Mouse (Mus musculus) cerebellum, postnatal 25 days (tissue): Measurements from ENCODE around the gene Nav3.

ENCODE experiments used
- DNase-seq, 2 experiments: peaks; one replicate each; pipeline ENCODE4 v3.0.0; 2021; ENCODE audit warnings: mixed read lengths in 2 of 2

The Nav3 gene

DNA sequence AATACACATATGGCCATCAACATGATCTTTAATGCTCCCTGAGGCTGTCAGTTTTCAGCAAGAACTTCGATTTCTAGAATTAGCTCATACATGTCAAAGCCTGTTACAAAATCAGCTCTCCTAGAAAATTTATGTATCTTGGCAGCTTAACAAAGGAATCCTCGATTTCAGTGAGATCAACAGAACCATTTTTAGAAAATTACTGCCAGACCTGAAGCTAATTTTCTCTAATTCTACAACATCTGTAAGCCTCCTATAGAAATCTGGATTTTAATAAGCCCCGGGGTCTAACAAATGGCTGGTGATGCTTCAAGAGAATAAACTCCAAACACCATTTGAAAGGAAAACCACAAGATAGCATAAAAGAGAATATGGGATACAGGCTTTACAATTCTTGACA is 659.0 kb downstream of the Nav3 start:
- DNase-seq = no peak

- no peak for DNase-seq
Observed at GRCm38 (mm10) chr10:109793491-109793890, 662.5 kb downstream of the Nav3 start.

GRCm38 (mm10) chr10:109788728-109789127 is 667.3 kb downstream of the Nav3 start:
- DNase-seq = no peak

- no peak for DNase-seq
Observed at GRCm38 (mm10) chr10:109779109-109779508, 676.9 kb downstream of the Nav3 start.

DNA sequence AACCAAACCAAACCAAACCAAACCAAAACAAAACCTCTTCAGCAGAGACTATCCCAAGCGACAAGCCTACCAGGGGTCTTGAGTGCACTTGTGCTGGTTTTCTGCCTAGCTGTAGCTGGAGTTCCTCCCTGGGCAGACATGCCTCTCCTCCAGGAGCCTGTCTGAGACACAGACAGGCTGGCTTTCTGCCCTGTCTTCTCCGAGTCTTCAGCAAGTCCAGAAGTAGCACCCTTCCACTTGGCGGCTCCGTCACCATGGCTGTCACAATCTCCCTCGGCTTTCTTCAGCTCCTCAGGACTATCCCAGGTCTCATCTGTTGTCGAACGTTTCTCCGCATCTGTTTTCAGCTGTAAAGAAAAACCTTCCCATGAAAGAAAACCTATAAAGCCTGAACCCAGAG is 686.9 kb downstream of the Nav3 start:
- DNase-seq = no peak

- DNase-seq = peak; percentile 69 to 86
Observed at GRCm38 (mm10) chr10:109765650-109766049, 690.4 kb downstream of the Nav3 start.

GRCm38 (mm10) chr10:109764412-109765101 is 691.4 kb downstream of the Nav3 start:
- peak in 1 of 2 experiments; percentile 29 for DNase-seq

DNA sequence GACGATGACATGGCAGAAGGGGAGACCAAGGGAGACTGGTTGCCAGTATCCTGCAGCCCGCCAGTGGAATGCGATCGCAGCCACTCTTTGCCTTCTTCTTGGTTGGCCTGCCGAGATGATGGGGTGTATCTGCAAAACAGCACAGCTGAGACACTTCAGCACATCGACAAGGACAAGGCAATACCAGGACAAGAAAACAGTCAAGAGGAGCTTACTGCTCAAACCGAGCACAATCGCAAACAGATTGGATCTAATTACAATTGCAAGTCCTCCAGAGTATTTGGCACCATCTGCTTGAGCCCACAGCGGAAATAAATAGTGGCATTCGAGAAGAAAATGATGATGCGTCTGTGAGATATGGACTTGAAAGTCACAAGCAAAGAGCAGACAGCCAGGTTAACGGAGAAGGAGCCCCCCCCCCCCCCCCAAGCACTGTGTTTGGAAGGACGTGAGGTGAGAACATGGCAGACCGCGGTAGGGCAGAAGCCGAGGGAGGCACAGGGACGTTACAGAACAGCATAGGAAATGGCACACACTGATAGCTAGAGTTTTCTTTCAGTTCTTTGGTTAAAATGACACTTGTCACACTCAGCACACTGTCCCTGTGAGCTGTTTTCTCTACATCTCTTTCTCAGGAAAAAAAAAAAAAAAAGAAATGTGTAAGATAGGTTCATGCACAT is 696.9 kb downstream of the Nav3 start:
- DNase-seq = peak; percentile 66 to 74

DNA sequence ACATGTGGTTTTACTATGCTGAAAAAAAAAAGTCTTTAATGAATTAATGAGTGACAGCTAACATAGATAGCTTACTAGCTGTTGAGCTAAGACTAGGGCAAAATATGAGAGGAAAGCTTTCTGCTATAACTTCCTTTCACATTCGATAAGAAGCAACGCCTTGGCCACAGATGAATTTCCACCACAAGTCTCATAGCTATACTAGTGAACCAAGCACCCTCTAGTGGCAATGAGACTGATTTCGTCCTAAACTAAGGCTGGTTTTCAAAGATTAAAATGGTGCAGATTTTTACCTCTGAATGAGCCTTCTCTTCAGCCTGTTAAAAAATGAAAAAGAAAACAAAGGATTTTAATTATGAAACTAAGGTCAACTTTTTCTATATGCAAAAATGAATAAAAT is 709.1 kb downstream of the Nav3 start:
- DNase-seq = peak in 1 of 2 experiments; percentile 61

GRCm38 (mm10) chr10:109741664-109742063 is 714.3 kb downstream of the Nav3 start:
- peak; percentile 96 to 97 for DNase-seq

GRCm38 (mm10) chr10:109740326-109740725 is 715.7 kb downstream of the Nav3 start:
- DNase-seq = peak; percentile 59 to 64

GRCm38 (mm10) chr10:109723646-109724045 is 732.4 kb downstream of the Nav3 start:
- DNase-seq = no peak

DNA sequence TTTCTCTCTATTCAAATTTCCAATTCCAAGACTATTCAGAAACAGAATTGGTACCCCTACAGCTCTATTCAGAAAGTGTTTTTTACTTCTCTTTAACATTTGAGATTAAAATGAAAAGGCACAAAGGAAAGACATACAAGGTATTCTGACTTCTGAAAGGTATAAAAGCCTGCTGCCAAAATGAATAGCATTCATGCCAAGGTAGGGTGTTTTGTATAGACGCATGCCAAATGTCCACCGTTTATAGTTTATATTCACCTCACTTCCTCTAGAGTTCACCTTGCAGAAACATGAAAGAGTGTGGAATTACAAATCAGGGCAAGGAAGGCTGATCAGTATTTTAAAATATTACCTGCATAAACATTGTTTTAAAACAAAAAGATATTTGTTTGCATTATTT is 737.2 kb downstream of the Nav3 start:
- peak in 1 of 2 experiments; percentile 41 for DNase-seq

GRCm38 (mm10) chr10:109718390-109718789 is 737.6 kb downstream of the Nav3 start:
- DNase-seq = no peak

- peak; percentile 50 to 76 for DNase-seq
Observed at GRCm38 (mm10) chr10:109713001-109713400, 743.0 kb downstream of the Nav3 start.

GRCm38 (mm10) chr10:109699771-109700335 is 756.2 kb downstream of the Nav3 start:
- peak in 1 of 2 experiments; percentile 19 for DNase-seq

DNA sequence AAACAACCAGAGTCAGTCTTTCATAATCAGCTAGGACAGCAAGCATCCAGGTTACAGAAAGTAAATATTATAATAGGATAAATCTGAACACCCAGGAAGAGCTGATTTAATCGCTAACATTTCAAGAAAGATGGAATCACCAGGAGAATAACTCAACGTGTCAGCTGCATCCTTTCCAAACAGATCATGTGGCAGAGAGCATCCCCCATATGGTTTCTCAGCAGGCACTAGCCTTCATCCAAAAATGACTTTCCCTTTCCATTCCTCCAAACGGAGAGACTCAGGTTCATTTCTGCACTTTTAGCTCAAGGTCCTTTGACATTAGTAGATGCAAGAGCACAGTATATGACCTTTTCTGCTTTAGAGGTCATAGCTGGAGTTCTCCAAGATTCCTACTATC is 765.4 kb downstream of the Nav3 start:
- peak; percentile 88 to 89 for DNase-seq

DNA sequence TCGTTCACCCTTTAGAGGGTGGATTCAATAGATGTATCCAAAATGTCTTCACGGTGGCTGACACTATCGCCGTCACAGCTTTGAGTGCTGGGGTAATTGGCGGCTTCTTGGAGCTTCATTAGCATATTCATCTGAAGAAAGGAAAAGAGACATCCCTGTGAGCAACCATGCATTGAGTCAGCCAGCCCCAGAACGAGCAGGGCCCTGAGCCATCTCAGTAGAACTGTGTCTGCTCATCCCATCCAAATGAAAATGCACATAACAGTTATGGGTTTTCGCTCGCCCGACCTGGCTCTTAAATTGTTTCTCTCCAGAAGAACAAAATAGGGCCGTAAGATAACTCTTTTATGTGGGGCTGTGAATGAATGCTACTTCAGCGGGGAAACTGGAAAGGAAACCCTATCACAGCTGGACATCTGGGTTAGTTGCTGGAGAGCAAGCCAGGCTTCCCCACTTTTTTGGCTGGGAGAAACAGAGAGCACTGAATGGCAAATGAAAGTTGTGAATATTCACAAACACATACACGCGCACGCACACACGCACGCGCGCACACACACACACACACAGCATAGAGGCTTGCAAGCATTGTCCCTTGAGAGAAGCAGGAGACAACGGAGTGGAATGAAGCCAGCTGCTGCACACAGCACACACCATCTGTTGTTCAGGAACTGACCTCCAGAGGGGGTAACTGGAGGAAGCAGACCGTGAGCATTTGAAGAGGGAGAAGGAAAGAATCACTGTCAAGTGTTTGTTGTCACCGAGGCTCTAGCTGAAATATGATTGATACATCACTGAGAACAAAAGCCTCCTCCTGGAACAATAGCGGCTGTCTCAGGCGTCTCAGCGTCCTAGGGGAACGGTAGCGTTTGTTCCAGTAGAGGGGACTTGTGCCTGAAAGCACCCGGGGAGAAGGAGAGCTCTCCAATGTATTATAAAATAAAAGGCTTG is 771.6 kb downstream of the Nav3 start:
- peak; percentile 87 to 90 for DNase-seq

DNA sequence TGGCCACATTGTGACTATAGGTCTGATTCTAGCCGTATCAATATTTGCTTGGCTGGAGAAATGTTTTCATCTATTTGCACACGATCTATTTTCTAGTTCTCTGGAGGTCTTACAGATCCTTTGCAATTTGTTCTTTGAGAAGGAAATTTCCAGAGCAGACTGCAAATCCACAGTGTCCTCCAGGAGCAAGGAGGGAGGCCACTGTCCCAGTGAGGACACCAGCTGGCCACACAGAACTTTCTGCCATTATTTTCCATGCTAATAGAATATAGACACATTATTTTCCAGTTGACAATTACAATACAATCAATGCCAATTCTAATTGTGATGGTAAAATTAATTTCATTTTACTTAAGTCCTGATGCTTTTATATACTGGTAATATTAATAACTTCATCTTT is 783.1 kb downstream of the Nav3 start:
- peak; percentile 73 to 79 for DNase-seq

DNA sequence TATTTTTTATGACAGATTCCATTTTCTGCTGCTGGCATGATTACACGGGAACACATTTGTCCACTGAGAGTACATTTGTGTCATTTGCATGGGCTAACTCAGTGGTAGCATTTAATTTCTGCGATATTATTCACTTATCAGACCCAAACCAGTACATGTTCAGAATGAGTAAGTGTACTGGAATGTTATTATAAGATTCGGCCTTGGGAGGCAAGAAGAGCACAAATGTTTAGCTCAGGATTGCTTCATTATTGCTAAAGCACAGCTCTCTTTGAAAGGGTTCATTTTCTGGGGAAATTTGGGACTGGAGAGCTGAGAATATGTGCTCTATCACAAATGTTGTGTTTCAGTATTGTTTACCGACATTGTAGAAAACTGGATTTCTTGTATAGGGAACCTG is 788.6 kb downstream of the Nav3 start:
- DNase-seq = no peak

GRCm38 (mm10) chr10:109664629-109665317 is 791.2 kb downstream of the Nav3 start:
- DNase-seq = peak; percentile 86 to 90

DNA sequence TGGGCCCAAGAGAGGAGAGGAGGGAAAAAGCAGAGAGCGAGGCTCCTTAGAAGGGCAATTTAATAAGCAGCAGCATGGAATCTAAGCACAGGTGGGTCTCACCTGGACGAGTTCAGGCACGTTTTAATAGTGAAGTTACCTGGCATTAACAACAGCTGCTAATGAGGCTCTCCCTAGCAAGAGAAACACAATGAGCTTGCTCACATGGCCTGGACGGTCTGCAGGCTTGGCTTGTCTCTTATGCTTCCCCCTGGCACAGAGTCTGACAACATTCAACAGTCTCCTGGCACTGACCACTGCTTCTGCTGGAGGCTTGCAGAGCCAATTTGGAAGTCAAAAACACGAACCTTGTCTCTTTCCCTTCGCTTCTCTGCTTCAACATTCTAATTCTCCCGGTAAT is 804.5 kb downstream of the Nav3 start:
- peak; percentile 58 to 67 for DNase-seq
